ENCODE assay signal across 34 mouse cellular contexts in the genomic region with DNA sequence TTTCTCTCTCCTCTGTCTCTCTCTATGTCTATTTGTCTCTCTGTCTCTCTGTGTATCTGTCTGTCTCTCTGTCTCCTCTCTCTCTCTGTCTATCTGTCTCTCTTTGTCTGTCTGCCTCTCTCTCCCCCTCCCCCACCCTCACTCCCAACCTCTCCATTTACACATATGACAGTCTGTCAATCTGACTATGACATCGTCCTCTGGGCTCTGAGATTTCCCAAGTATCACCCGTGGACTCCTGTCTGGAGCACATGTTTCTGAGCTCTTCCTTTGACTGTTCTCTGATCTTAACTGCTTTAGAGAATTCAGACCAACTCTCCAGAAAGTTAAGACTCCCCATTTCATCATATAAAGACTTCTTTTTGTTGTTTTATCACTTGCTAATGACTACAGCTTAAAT. TPM values are rescaled to one million over a fixed set of nuclear protein-coding genes. Genes with fewer than 3 reads are reported as not detected.
DNase-seq lines count a peak whose midpoint lies in the region; ATAC-seq and TF ChIP-seq lines count a peak whose summit lies in the region.
"Had no signal": no experiment of that assay in that cellular context is flagged by ENCODE, and none has a peak within 500 bp of the region (broad histone marks: within the 10 kb centered on the region; RNA-seq: fewer than 3 reads in every experiment).

No protein-coding gene starts in this region.

- ATAC-seq in lung, postnatal 0 days = no peak
- ATAC-seq: Patski had no signal

- WGBS in kidney, adult 2 months = 58% methylated on average over 2 of the region's 2 CpGs
- WGBS in lung, postnatal 0 days = 39% methylated on average over 2 of the region's 2 CpGs

- H3K4me3 ChIP-seq in kidney, adult 2 months (ENCODE audit: insufficient read depth, low read depth, low read length) = no peak overlapping the region
- no peak overlapping the region for H3K4me3 ChIP-seq in lung, postnatal 0 days (ENCODE audit: low read depth, low read length)
- H3K4me3 ChIP-seq: forebrain, embryonic 10.5 days; heart, adult 2 months; heart, embryonic 10.5 days; hindbrain, embryonic 12.5 days; hindbrain, embryonic 15.5 days had no signal

- H3K9ac ChIP-seq in lung, postnatal 0 days (replicated peaks; ENCODE audit: low read depth) = no peak overlapping the region
- H3K9ac ChIP-seq: hindbrain, embryonic 12.5 days; hindbrain, embryonic 15.5 days had no signal

- H3K27me3 ChIP-seq in kidney, adult 2 months (replicated peaks; ENCODE audit: control insufficient read depth, insufficient read depth, low read length) = no peaks in the 10 kb centered on the region
- H3K27me3 ChIP-seq in lung, postnatal 0 days (replicated peaks; ENCODE audit: insufficient read depth, low read length) = no peaks in the 10 kb centered on the region
- H3K27me3 ChIP-seq: hindbrain, embryonic 12.5 days; hindbrain, embryonic 15.5 days; Patski had no signal

- H3K36me3 ChIP-seq in kidney, adult 2 months (ENCODE audit: control insufficient read depth, insufficient read depth, low read length) = no peaks in the 10 kb centered on the region
- no peaks in the 10 kb centered on the region for H3K36me3 ChIP-seq in lung, postnatal 0 days (ENCODE audit: insufficient read depth, low read length)
- H3K36me3 ChIP-seq: forebrain, embryonic 10.5 days; heart, embryonic 10.5 days; hindbrain, embryonic 12.5 days; hindbrain, embryonic 15.5 days had no signal

- H3K4me2 ChIP-seq in lung, postnatal 0 days (replicated peaks; ENCODE audit: low read depth, low read length) = no peak overlapping the region
- H3K4me2 ChIP-seq: hindbrain, embryonic 12.5 days; hindbrain, embryonic 15.5 days had no signal

- peak overlapping the region; percentile 74 for H3K27ac ChIP-seq in kidney, adult 2 months (ENCODE audit: insufficient read depth, low read depth, low read length)
- no peak overlapping the region for H3K27ac ChIP-seq in lung, postnatal 0 days (ENCODE audit: low read length)
- H3K27ac ChIP-seq: forebrain, embryonic 10.5 days; heart, adult 2 months; hindbrain, embryonic 12.5 days; hindbrain, embryonic 15.5 days had no signal

- TF ChIP-seq EP300 in lung, postnatal 0 days (IDR thresholded peaks at IDR 0.05) = no peak

- TF ChIP-seq POLR2A in kidney, adult 2 months (IDR thresholded peaks at IDR 0.05; ENCODE audit: low read depth, low read length) = no peak

- peaks cover 6% of the 10 kb centered on the region; the same call in 1 of the 2 replicates for H3K4me1 ChIP-seq in kidney, adult 2 months (ENCODE audit: control insufficient read depth, insufficient read depth, low read length)
- H3K4me1 ChIP-seq in lung, postnatal 0 days (ENCODE audit: insufficient read depth, low read depth, low read length) = no peaks in the 10 kb centered on the region
- H3K4me1 ChIP-seq: hindbrain, embryonic 12.5 days; hindbrain, embryonic 15.5 days had no signal

- H3K9me3 ChIP-seq in lung, postnatal 0 days (ENCODE audit: low read length) = no peaks in the 10 kb centered on the region
- H3K9me3 ChIP-seq: forebrain, embryonic 10.5 days; heart, embryonic 10.5 days; hindbrain, embryonic 12.5 days; hindbrain, embryonic 15.5 days had no signal

- TF ChIP-seq CTCF in kidney, adult 2 months (conservative IDR thresholded peaks at IDR 0.05; ENCODE audit: insufficient read depth, insufficient read length, low read depth, low read length) = no peak
- no peak for TF ChIP-seq CTCF in lung, postnatal 0 days (IDR thresholded peaks at IDR 0.05)

- peak; percentile 6 for DNase-seq in adrenal gland, adult 2 months
- no peak for DNase-seq in adrenal gland, postnatal 10 days
- no peak for DNase-seq in kidney, adult 2 months
- no peak for DNase-seq in kidney, postnatal 10 days
- peak; percentile 38 for DNase-seq in lung, postnatal 0 days (ENCODE audit: low spot score)
- DNase-seq in lung, postnatal 25 days (ENCODE audit: low spot score) = no peak
- peak; percentile 51 for DNase-seq in adipocyte (ENCODE audit: low spot score)
- no peak for DNase-seq in layer of hippocampus, adult 9-11 months
- DNase-seq: cerebellum, adult 11 months; cerebellum, adult 2 months; cerebellum, adult 9-11 months; cerebellum, postnatal 36 days; embryo, embryonic 11 days; gastrocnemius, postnatal 25 days; heart, adult 2 months had no signal

RNA-seq across cellular contexts. Expression of a gene that starts 18.3 kb away (rescaled TPM):
- total RNA-seq in adrenal gland, adult 2 months (2021) = not detected
- not detected in 2 replicates for polyA plus RNA-seq in adrenal gland, adult 2 months (2012; rRNA removed)
- not detected for total RNA-seq in adrenal gland, postnatal 10 days (2021)
- polyA plus RNA-seq in kidney, adult 2 months (2012; rRNA removed) = not detected in 2 replicates
- polyA plus RNA-seq in lung, postnatal 0 days (2015; fragmentation: Nextera tagmentation; extraction: Ambion mirVana) = not detected in 2 replicates
- total RNA-seq: adrenal gland, postnatal 14 days; adrenal gland, postnatal 4 days; ES-E14; gastrocnemius, adult 8-10 months; gastrocnemius, postnatal 25 days; heart, adult 2 months; heart, postnatal 25 days; hematopoietic stem cell, adult 5-6 weeks had no signal
- polyA plus RNA-seq: cerebellum, adult 2 months; cortical plate, adult 2 months; embryonic facial prominence, embryonic 11.5 days; embryonic facial prominence, embryonic 14.5 days; forebrain, embryonic 10.5 days; forebrain, embryonic 14.5 days; gonadal fat pad, adult 2 months; heart, adult 2 months; heart, embryonic 10.5 days; heart, embryonic 14.5 days; heart, postnatal 0 days; hindbrain, embryonic 12.5 days; hindbrain, embryonic 15.5 days; intestine, embryonic 14.5 days; Patski had no signal

RNA-seq across cellular contexts. Expression of a gene that starts 42.8 kb away (rescaled TPM):
- 100 to 1,000 TPM; 129 to 147 TPM for total RNA-seq in adrenal gland, adult 2 months (2021)
- polyA plus RNA-seq in adrenal gland, adult 2 months (2012; rRNA removed) = 33.2 and 35.8 TPM in 2 replicates
- total RNA-seq in adrenal gland, postnatal 10 days (2021) = 100 to 1,000 TPM; 147 to 165 TPM
- 41.0 and 46.5 TPM in 2 replicates for polyA plus RNA-seq in kidney, adult 2 months (2012; rRNA removed)
- polyA plus RNA-seq in lung, postnatal 0 days (2015; fragmentation: Nextera tagmentation; extraction: Ambion mirVana) = 54.8 and 56.0 TPM in 2 replicates
- total RNA-seq: hematopoietic stem cell, adult 5-6 weeks had no signal

Comparison
In these comparisons a context has a peak if more than half of its experiments do, and no peak if none do; other contexts are left out.
1. DNase-seq: peak in adrenal gland, adult 2 months (single experiment), lung, postnatal 0 days (single experiment) and adipocyte (single experiment); none in adrenal gland, postnatal 10 days (single experiment), kidney, adult 2 months (single experiment), kidney, postnatal 10 days (single experiment), lung, postnatal 25 days (single experiment) and layer of hippocampus, adult 9-11 months (single experiment).